Mouse (Mus musculus) heart, postnatal 14 days (tissue): ENCODE results near the gene Abraxas2. TPM values are rescaled to one million over a fixed set of nuclear protein-coding genes. Genes with fewer than 3 reads are reported as not detected.

ENCODE experiments used
- total RNA-seq, 2 experiments: library from RNA; stranded (reverse); gene quantifications; 2 replicates each; pipeline ENCODE4 v1.2.3; 2021

The Abraxas2 gene
- total RNA-seq, 2 experiments from 2014 or later, result 19.2 to 20.8 TPM

Other genes with a start within 250 kb of the Abraxas2 start
- 10 to 100 TPM; 12.9 to 13.6 TPM for gene Lhpp, start 248.6 kb upstream of the Abraxas2 start, total RNA-seq
- gene Fam53b, start 45.3 kb upstream of the Abraxas2 start, total RNA-seq, result 10 to 100 TPM; 29.2 to 34.1 TPM
- 10 to 100 TPM in 1 of 2 experiments, 1 to 10 TPM in 1; 9.5 to 10.9 TPM for gene Eef1akmt2, start 6.6 kb upstream of the Abraxas2 start, total RNA-seq
- 10 to 100 TPM; 31.0 to 31.5 TPM for gene Zranb1, start 71.9 kb downstream of the Abraxas2 start, total RNA-seq